Mouse (Mus musculus): ENCODE data around the gene Emc3. TPM values are rescaled to one million over a fixed set of nuclear protein-coding genes. Genes with fewer than 3 reads are reported as not detected.

Gene Emc3
- polyA plus RNA-seq, 1 experiment, result 33.5 TPM

DNA sequence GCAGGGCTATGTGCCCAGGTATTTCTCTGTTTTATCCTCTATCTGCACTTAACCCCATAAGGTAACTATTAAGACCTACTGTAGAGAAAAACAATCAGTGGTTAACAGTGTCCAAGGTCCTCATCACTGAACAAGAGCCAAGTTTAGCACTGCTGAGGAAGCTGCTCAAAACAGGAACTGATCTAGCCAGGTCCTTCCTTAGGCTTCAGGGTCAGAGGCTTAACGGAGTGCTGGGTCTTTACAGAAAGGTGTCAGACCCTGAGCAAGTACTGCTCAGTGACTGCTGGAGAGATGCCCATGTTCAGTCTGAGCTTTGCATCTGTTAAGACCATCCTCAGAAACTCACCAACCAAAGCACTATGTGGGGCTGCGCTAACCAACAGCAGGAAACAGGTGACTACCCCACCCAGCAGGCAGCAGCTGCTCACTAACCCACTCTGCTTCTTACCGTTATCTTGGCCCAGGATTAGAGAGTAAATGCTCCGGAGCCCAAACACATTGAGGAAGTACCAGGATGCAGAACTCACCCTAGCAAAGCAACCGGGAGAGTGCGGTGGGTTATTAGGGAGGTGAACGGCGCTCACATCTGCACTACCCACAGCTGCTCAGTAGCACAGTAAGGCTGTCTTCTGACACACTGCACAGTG is 13.9 kb downstream of the Emc3 start:
- Histone ChIP-seq H3K27me3 (ENCODE audit: control insufficient read depth, insufficient read depth, low read length, poor library complexity, severe bottlenecking) (no peaks in the 10 kb centered on the region), H3K36me3 (ENCODE audit: control insufficient read depth, insufficient read depth, low read length, poor library complexity, severe bottlenecking) (peaks cover 52% of the 10 kb centered on the region), H3K9ac (ENCODE audit: low read depth, poor library complexity, severe bottlenecking) (no peak overlapping the region), H3K27ac (ENCODE audit: insufficient read depth, low read length) (no peak overlapping the region), H3K4me3 (ENCODE audit: low read depth, low read length) (no peak overlapping the region), H3K4me1 (ENCODE audit: control insufficient read depth, insufficient read depth, low read length) (no peaks in the 10 kb centered on the region), H3K9me3 (replicated peaks; ENCODE audit: control insufficient read depth, insufficient read depth, low read length, poor library complexity, severe bottlenecking) (no peaks in the 10 kb centered on the region)
- no peak for TF ChIP-seq POLR2A (IDR thresholded peaks at IDR 0.05; ENCODE audit: insufficient read depth, low read length)
- no peak for TF ChIP-seq EP300 (IDR thresholded peaks at IDR 0.05; ENCODE audit: insufficient read depth, low read depth, low read length)
- TF ChIP-seq CTCF (IDR thresholded peaks at IDR 0.05; ENCODE audit: low read depth, low read length), result no peak

DNA sequence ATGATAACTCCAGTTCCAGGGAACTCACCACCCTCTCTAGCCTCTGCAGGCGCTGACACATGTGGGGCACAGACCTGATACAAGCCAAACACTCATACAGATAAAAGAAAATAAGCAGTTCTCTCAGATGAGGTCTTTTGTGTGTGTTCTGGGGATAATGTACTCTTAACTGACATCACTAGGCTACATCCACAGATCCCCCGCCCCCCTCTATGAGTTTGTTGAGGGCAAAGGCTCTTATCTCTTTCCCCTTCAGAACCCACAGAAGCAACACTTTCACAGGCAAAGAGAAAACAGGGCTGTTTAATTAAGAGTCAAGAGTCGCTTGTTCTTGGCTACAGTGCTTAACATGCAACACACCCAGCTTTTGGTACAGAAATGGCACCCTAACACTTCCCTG is 16.9 kb downstream of the Emc3 start:
- H3K9ac ChIP-seq (ENCODE audit: low read depth, poor library complexity, severe bottlenecking), result no peak overlapping the region
- no peak overlapping the region for H3K27ac ChIP-seq (ENCODE audit: insufficient read depth, low read length)
- TF ChIP-seq POLR2A (IDR thresholded peaks at IDR 0.05; ENCODE audit: insufficient read depth, low read length), result no peak
- no peak for TF ChIP-seq CTCF (IDR thresholded peaks at IDR 0.05; ENCODE audit: low read depth, low read length)
- TF ChIP-seq EP300 (IDR thresholded peaks at IDR 0.05; ENCODE audit: insufficient read depth, low read depth, low read length), result no peak
- peaks cover 37% of the 10 kb centered on the region for H3K36me3 ChIP-seq (ENCODE audit: control insufficient read depth, insufficient read depth, low read length, poor library complexity, severe bottlenecking)
- H3K27me3 ChIP-seq (ENCODE audit: control insufficient read depth, insufficient read depth, low read length, poor library complexity, severe bottlenecking), result no peaks in the 10 kb centered on the region
- no peaks in the 10 kb centered on the region for H3K4me1 ChIP-seq (ENCODE audit: control insufficient read depth, insufficient read depth, low read length)
- H3K9me3 ChIP-seq (replicated peaks; ENCODE audit: control insufficient read depth, insufficient read depth, low read length, poor library complexity, severe bottlenecking), result 0 out of 2 replicates have a peak, but pooled peaks cover 2% of the 10 kb centered on the region
- H3K4me3 ChIP-seq (ENCODE audit: low read depth, low read length), result no peak overlapping the region

DNA sequence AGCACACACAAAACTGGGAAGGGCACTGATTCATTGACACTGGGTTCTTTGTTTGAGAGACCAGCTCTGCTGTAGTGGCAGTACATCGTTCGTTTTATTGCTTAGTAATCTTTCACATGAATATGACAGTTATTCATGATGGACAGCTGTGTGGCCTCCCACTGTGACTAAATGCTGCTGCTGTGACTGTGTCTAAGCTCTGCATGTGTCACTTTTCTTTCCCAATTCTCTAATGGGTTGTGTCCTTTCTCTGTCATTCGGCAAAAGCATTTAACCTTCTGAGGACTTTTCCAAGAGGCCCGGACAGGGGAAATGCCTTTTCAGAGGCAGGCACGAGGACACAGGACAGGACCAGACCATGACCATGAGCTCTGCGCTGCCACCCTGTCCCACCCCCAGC is 17.5 kb downstream of the Emc3 start:
- Histone ChIP-seq H3K27ac (ENCODE audit: insufficient read depth, low read length) (no peak overlapping the region), H3K27me3 (ENCODE audit: control insufficient read depth, insufficient read depth, low read length, poor library complexity, severe bottlenecking) (no peaks in the 10 kb centered on the region), H3K4me3 (ENCODE audit: low read depth, low read length) (no peak overlapping the region), H3K9me3 (replicated peaks; ENCODE audit: control insufficient read depth, insufficient read depth, low read length, poor library complexity, severe bottlenecking) (0 out of 2 replicates have a peak, but pooled peaks cover 2% of the 10 kb centered on the region), H3K9ac (ENCODE audit: low read depth, poor library complexity, severe bottlenecking) (no peak overlapping the region), H3K36me3 (ENCODE audit: control insufficient read depth, insufficient read depth, low read length, poor library complexity, severe bottlenecking) (peaks cover 31% of the 10 kb centered on the region), H3K4me1 (ENCODE audit: control insufficient read depth, insufficient read depth, low read length) (no peaks in the 10 kb centered on the region)
- no peak for TF ChIP-seq CTCF (IDR thresholded peaks at IDR 0.05; ENCODE audit: low read depth, low read length)

DNA sequence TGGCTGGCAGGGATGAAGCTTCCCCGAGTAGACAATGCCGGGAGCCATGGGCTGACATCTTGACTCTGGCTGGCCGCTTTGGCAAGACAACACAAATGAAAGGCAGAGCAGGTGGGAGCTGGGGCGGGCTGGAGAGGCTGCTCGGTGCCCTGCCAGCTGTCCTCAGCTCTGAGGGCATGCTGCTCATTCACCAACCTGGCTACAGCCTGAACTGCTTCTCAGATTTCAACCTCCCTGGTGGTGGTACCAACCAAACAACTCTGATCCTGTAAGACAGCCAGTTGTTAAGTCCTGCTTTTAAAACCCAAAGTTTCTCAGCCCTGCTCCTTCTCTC is 22.5 kb downstream of the Emc3 start:
- Histone ChIP-seq H3K4me1 (ENCODE audit: control insufficient read depth, insufficient read depth, low read length) (no peaks in the 10 kb centered on the region), H3K9ac (ENCODE audit: low read depth, poor library complexity, severe bottlenecking) (no peak overlapping the region), H3K4me3 (ENCODE audit: low read depth, low read length) (no peak overlapping the region), H3K27ac (ENCODE audit: insufficient read depth, low read length) (no peak overlapping the region), H3K36me3 (ENCODE audit: control insufficient read depth, insufficient read depth, low read length, poor library complexity, severe bottlenecking) (no peaks in the 10 kb centered on the region), H3K9me3 (replicated peaks; ENCODE audit: control insufficient read depth, insufficient read depth, low read length, poor library complexity, severe bottlenecking) (0 out of 2 replicates have a peak, but pooled peaks cover 2% of the 10 kb centered on the region), H3K27me3 (ENCODE audit: control insufficient read depth, insufficient read depth, low read length, poor library complexity, severe bottlenecking) (no peaks in the 10 kb centered on the region)
- TF ChIP-seq EP300 (IDR thresholded peaks at IDR 0.05; ENCODE audit: insufficient read depth, low read depth, low read length) (no peak), POLR2A (IDR thresholded peaks at IDR 0.05; ENCODE audit: insufficient read depth, low read length) (no peak), CTCF (IDR thresholded peaks at IDR 0.05; ENCODE audit: low read depth, low read length) (no peak)

DNA sequence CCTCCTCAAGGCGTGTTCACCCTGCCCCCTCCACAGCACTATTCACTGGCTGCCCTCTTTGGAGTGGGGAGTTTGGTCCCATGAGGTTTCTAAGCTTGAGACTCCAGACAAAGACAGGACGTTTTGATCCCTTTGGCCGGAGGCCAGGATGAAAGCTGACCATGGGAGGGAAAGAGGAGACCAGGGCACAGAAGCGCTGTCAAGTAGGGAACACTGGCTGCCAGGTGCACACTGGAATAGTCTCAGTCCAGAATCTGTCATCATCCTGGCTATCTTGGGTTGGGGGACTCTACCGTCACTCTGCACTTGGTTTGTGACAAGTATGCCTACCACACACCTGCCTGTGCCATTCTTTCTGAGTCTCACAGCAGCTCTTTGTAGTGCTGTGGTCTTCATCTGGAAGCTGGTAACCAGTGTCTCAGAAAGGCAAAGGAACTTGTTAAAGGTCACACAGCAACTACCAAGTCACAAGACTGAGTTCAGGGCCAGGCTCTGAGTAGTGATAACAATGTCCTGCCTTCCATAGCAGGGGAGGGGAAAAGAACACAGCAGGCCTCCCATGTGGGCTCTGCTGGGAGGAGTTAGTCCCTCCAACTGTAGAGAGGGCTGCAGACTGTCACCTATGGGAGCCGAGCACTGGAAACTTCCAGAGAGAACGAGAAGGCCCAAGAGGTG is 23.0 kb downstream of the Emc3 start:
- Histone ChIP-seq H3K4me3 (ENCODE audit: low read depth, low read length) (no peak overlapping the region), H3K9ac (ENCODE audit: low read depth, poor library complexity, severe bottlenecking) (no peak overlapping the region), H3K27ac (ENCODE audit: insufficient read depth, low read length) (no peak overlapping the region), H3K36me3 (ENCODE audit: control insufficient read depth, insufficient read depth, low read length, poor library complexity, severe bottlenecking) (no peaks in the 10 kb centered on the region), H3K27me3 (ENCODE audit: control insufficient read depth, insufficient read depth, low read length, poor library complexity, severe bottlenecking) (no peaks in the 10 kb centered on the region), H3K9me3 (replicated peaks; ENCODE audit: control insufficient read depth, insufficient read depth, low read length, poor library complexity, severe bottlenecking) (0 out of 2 replicates have a peak, but pooled peaks cover 2% of the 10 kb centered on the region), H3K4me1 (ENCODE audit: control insufficient read depth, insufficient read depth, low read length) (no peaks in the 10 kb centered on the region)
- TF ChIP-seq EP300 (IDR thresholded peaks at IDR 0.05; ENCODE audit: insufficient read depth, low read depth, low read length), result no peak
- TF ChIP-seq POLR2A (IDR thresholded peaks at IDR 0.05; ENCODE audit: insufficient read depth, low read length), result no peak
- TF ChIP-seq CTCF (IDR thresholded peaks at IDR 0.05; ENCODE audit: low read depth, low read length), result no peak

DNA sequence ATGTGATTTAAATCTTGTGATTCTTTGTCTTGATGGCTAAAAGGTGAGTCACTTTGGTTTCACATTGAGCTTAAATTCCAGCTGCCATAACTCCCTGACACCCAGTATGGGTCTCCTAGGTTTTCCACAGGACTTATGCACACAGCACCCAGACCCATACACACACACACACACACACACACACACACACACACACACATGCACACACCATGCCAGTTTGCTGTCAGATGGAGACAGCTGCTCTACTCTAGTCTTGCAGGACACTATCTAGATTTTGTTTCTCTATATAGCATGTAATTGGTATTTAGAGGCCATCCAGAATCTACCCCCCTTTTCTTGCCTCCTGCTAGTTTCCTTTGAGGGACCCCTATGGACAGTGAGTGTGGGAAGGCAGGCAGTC is 24.3 kb downstream of the Emc3 start:
- no peaks in the 10 kb centered on the region for H3K27me3 ChIP-seq (ENCODE audit: control insufficient read depth, insufficient read depth, low read length, poor library complexity, severe bottlenecking)
- H3K9me3 ChIP-seq (replicated peaks; ENCODE audit: control insufficient read depth, insufficient read depth, low read length, poor library complexity, severe bottlenecking), result 0 out of 2 replicates have a peak, but pooled peaks cover 2% of the 10 kb centered on the region
- H3K4me3 ChIP-seq (ENCODE audit: low read depth, low read length), result no peak overlapping the region
- no peak overlapping the region for H3K27ac ChIP-seq (ENCODE audit: insufficient read depth, low read length)
- TF ChIP-seq EP300 (IDR thresholded peaks at IDR 0.05; ENCODE audit: insufficient read depth, low read depth, low read length) (no peak), POLR2A (IDR thresholded peaks at IDR 0.05; ENCODE audit: insufficient read depth, low read length) (no peak), CTCF (IDR thresholded peaks at IDR 0.05; ENCODE audit: low read depth, low read length) (no peak)
- H3K9ac ChIP-seq (ENCODE audit: low read depth, poor library complexity, severe bottlenecking), result no peak overlapping the region
- no peaks in the 10 kb centered on the region for H3K36me3 ChIP-seq (ENCODE audit: control insufficient read depth, insufficient read depth, low read length, poor library complexity, severe bottlenecking)
- no peaks in the 10 kb centered on the region for H3K4me1 ChIP-seq (ENCODE audit: control insufficient read depth, insufficient read depth, low read length)

Measured in ES-Bruce4 (cell line).